Mouse (Mus musculus) C3H10T1/2 (cell line): ENCODE results near the gene Ak8. TPM values are rescaled to one million over a fixed set of nuclear protein-coding genes. Genes with fewer than 3 reads are reported as not detected.

Experiments
- polyA plus RNA-seq, 2 experiments: library from polyadenylated mRNA; unstranded; fragments of >200 nt; fragmentation: generic; extraction: Trizol; gene quantifications; one replicate each; pipeline ENCODE4 v1.2.1; 2012; ENCODE audit warnings: missing spikeins in 2 of 2

Ak8 gene
- under 1 TPM; 0.06 to 0.61 TPM for polyA plus RNA-seq

GRCm38 (mm10) chr2:28699361-28700335, at the start of gene Ak8, which contains the start of gene Spaca9:
TSS of gene Ak8 (plus strand) at chr2:28700164.
TSS of gene Spaca9 (minus strand) at chr2:28699727.

GRCm38 (mm10) chr2:28840222-28840951, 140.4 kb downstream of the Ak8 start, which contains the start of the genes Gtf3c4 and Ddx31:
TSS of gene Gtf3c4 (minus strand) at chr2:28840360.
TSS of gene Ddx31 (plus strand) at chr2:28840406.

Other genes starting within 250 kb of the Ak8 start
- gene 1700007K13Rik, start 233.8 kb upstream of the Ak8 start, polyA plus RNA-seq, result 1 to 10 TPM in 1 of 2 experiments, under 1 TPM in 1; 0.63 to 1.1 TPM
- 10 to 100 TPM; 12.9 to 17.0 TPM for gene Mrps2, start 232.1 kb upstream of the Ak8 start, polyA plus RNA-seq
- gene Gbgt1, start 203.3 kb upstream of the Ak8 start, polyA plus RNA-seq, result under 1 TPM in 1 of 2 experiments, not detected in 1; 0.38 TPM
- not detected for gene Gm10134, start 194.1 kb upstream of the Ak8 start, polyA plus RNA-seq
- 10 to 100 TPM in 1 of 2 experiments, 1 to 10 TPM in 1; 4.8 to 61.9 TPM for gene Ralgds, start 187.0 kb upstream of the Ak8 start, polyA plus RNA-seq
- under 1 TPM in 1 of 2 experiments, not detected in 1; 0.07 TPM for gene Cel, start 136.8 kb upstream of the Ak8 start, polyA plus RNA-seq
- 10 to 100 TPM; 24.3 to 31.8 TPM for gene Gtf3c5, start 116.4 kb upstream of the Ak8 start, polyA plus RNA-seq
- gene Gfi1b, start 78.2 kb upstream of the Ak8 start, polyA plus RNA-seq, result not detected
- gene Tsc1, start 58.9 kb upstream of the Ak8 start, polyA plus RNA-seq, result 1 to 10 TPM; 1.9 to 7.6 TPM
- gene Spaca9, start 437 bp upstream of the Ak8 start, polyA plus RNA-seq, result 1 to 10 TPM; 1.7 to 2.2 TPM
- 10 to 100 TPM in 1 of 2 experiments, 1 to 10 TPM in 1; 2.2 to 10.8 TPM for gene Gtf3c4, start 140.2 kb downstream of the Ak8 start, polyA plus RNA-seq
- gene Ddx31, start 140.2 kb downstream of the Ak8 start, polyA plus RNA-seq, result 1 to 10 TPM; 2.5 to 3.8 TPM
- gene Barhl1, start 216.5 kb downstream of the Ak8 start, polyA plus RNA-seq, result under 1 TPM; 0.02 TPM